ENCODE assay signal across 16 mouse cellular contexts in genomic region chr8:115425360-115425759, GRCm38 (mm10).
DNase-seq lines count a peak whose midpoint lies in the region; ATAC-seq and TF ChIP-seq lines count a peak whose summit lies in the region.
"Had no signal": no experiment of that assay in that cellular context is flagged by ENCODE, and none has a peak within 500 bp of the region (broad histone marks: within the 10 kb centered on the region; RNA-seq: fewer than 3 reads in every experiment).

No protein-coding gene starts in this region.

- ATAC-seq in hindbrain, postnatal 0 days: no peak
- ATAC-seq in hindbrain, embryonic 13.5 days (ENCODE audit: low FRiP score): no peak
- no peak for ATAC-seq in lung, postnatal 0 days

- TF ChIP-seq CTCF in hindbrain, postnatal 0 days (IDR thresholded peaks at IDR 0.05; ENCODE audit: low read depth): peak; percentile 45; the same call in 1 of the 2 replicates
- TF ChIP-seq CTCF in lung, postnatal 0 days (IDR thresholded peaks at IDR 0.05): peak; percentile 47

- H3K36me3 ChIP-seq in hindbrain, postnatal 0 days (ENCODE audit: insufficient read depth, low read length): no peaks in the 10 kb centered on the region
- H3K36me3 ChIP-seq in hindbrain, embryonic 13.5 days: no peaks in the 10 kb centered on the region
- H3K36me3 ChIP-seq in lung, postnatal 0 days (ENCODE audit: insufficient read depth, low read length): no peaks in the 10 kb centered on the region
- H3K36me3 ChIP-seq: liver, embryonic 13.5 days; midbrain, embryonic 12.5 days had no signal

- no peak overlapping the region for H3K4me2 ChIP-seq in hindbrain, postnatal 0 days (ENCODE audit: low read depth, low read length)
- no peak overlapping the region for H3K4me2 ChIP-seq in hindbrain, embryonic 13.5 days
- H3K4me2 ChIP-seq in lung, postnatal 0 days (replicated peaks; ENCODE audit: low read depth, low read length): no peak overlapping the region
- H3K4me2 ChIP-seq: liver, embryonic 13.5 days; midbrain, embryonic 12.5 days had no signal

- no peaks in the 10 kb centered on the region for H3K9me3 ChIP-seq in hindbrain, postnatal 0 days (ENCODE audit: low read length)
- no peaks in the 10 kb centered on the region for H3K9me3 ChIP-seq in hindbrain, embryonic 13.5 days
- no peaks in the 10 kb centered on the region for H3K9me3 ChIP-seq in lung, postnatal 0 days (ENCODE audit: low read length)
- H3K9me3 ChIP-seq: liver, embryonic 13.5 days; midbrain, embryonic 12.5 days had no signal

- 64% methylated on average over 2 of the region's 2 CpGs for WGBS in hindbrain, postnatal 0 days
- 67% methylated on average over 2 of the region's 2 CpGs for WGBS in hindbrain, embryonic 13.5 days
- WGBS in lung, postnatal 0 days: 59% methylated on average over 2 of the region's 2 CpGs

- no peaks in the 10 kb centered on the region for H3K27me3 ChIP-seq in hindbrain, postnatal 0 days (ENCODE audit: insufficient read depth, low read length)
- H3K27me3 ChIP-seq in hindbrain, embryonic 13.5 days: peaks cover 13% of the 10 kb centered on the region; the same call in 1 of the 2 replicates
- no peaks in the 10 kb centered on the region for H3K27me3 ChIP-seq in lung, postnatal 0 days (replicated peaks; ENCODE audit: insufficient read depth, low read length)
- H3K27me3 ChIP-seq: liver, embryonic 13.5 days had no signal

- no peak for TF ChIP-seq EP300 in lung, postnatal 0 days (IDR thresholded peaks at IDR 0.05)

- no peaks in the 10 kb centered on the region for H3K4me1 ChIP-seq in hindbrain, postnatal 0 days (ENCODE audit: insufficient read depth, low read length)
- H3K4me1 ChIP-seq in hindbrain, embryonic 13.5 days (replicated peaks): peaks cover 16% of the 10 kb centered on the region
- no peaks in the 10 kb centered on the region for H3K4me1 ChIP-seq in lung, postnatal 0 days (ENCODE audit: insufficient read depth, low read depth, low read length)
- H3K4me1 ChIP-seq: liver, embryonic 13.5 days had no signal

- DNase-seq in hindbrain, postnatal 0 days (ENCODE audit: low spot score): no peak
- no peak for DNase-seq in lung, postnatal 0 days (ENCODE audit: low spot score)
- DNase-seq in lung, postnatal 25 days (ENCODE audit: low spot score): no peak
- peak; percentile 45 for DNase-seq in embryo, embryonic 10 days (ENCODE audit: low spot score)
- DNase-seq in retina, postnatal 1 day: peak; percentile 37
- DNase-seq in cerebellum, postnatal 14 days: no peak
- DNase-seq: adrenal gland, adult 2 months; cerebellum, adult 18-20 months; heart, adult 2 months; heart, postnatal 14 days; layer of hippocampus, adult 9-11 months; liver, embryonic 13.5 days; lung, postnatal 4 days; right cerebral cortex, postnatal 14 days had no signal

- no peak overlapping the region for H3K9ac ChIP-seq in hindbrain, postnatal 0 days (replicated peaks; ENCODE audit: low read length)
- H3K9ac ChIP-seq in hindbrain, embryonic 13.5 days: no peak overlapping the region
- no peak overlapping the region for H3K9ac ChIP-seq in lung, postnatal 0 days (replicated peaks; ENCODE audit: low read depth)
- H3K9ac ChIP-seq: liver, embryonic 13.5 days; midbrain, embryonic 12.5 days had no signal

- no peak overlapping the region for H3K27ac ChIP-seq in hindbrain, postnatal 0 days
- H3K27ac ChIP-seq in hindbrain, embryonic 13.5 days: no peak overlapping the region
- H3K27ac ChIP-seq in lung, postnatal 0 days (ENCODE audit: low read length): no peak overlapping the region
- H3K27ac ChIP-seq: heart, adult 2 months; liver, embryonic 13.5 days; midbrain, embryonic 12.5 days had no signal

- H3K4me3 ChIP-seq in hindbrain, postnatal 0 days (ENCODE audit: low read length): no peak overlapping the region
- no peak overlapping the region for H3K4me3 ChIP-seq in hindbrain, embryonic 13.5 days
- no peak overlapping the region for H3K4me3 ChIP-seq in lung, postnatal 0 days (ENCODE audit: low read depth, low read length)
- H3K4me3 ChIP-seq: heart, adult 2 months; liver, embryonic 13.5 days; midbrain, embryonic 12.5 days had no signal

Comparison
In these comparisons a context has a peak if more than half of its experiments do, and no peak if none do; other contexts are left out.
1. DNase-seq: peak in embryo, embryonic 10 days (single experiment) and retina, postnatal 1 day (single experiment); none in hindbrain, postnatal 0 days (single experiment), lung, postnatal 0 days (single experiment), lung, postnatal 25 days (single experiment) and cerebellum, postnatal 14 days (0 of 2).